Mouse (Mus musculus): ENCODE data around the gene Ackr4.

DNA sequence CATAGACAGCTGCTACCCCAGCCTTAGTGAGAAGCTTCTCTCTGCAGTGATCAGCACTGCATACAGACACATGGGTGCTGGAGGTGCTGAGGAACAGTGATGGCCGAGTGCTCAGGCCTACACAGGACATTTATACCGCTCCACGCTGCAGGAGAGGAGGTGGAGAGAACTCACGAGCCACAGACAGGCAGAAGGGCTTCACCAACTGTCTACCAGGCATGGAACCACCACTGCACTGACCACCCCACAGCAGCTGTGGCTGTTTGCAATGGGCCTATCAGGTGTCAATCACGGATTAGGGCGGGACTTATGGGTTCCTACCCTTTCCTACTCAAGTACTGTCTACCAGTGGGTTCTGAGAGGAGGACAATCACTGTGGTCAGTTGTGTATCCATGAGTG lies 75.7 kb downstream of the Ackr4 start:
- TF ChIP-seq EP300 (IDR thresholded peaks at IDR 0.05; ENCODE audit: insufficient read depth, low read depth, low read length) (no peak), CTCF (IDR thresholded peaks at IDR 0.05; ENCODE audit: low read depth, low read length) (no peak)
